Mouse (Mus musculus): ENCODE data around the gene Mecp2. TPM values are rescaled to one million over a fixed set of nuclear protein-coding genes. Genes with fewer than 3 reads are reported as not detected.

Gene Mecp2
- polyA plus RNA-seq, 1 experiment from 2014 or later, result 10.0 TPM

DNA sequence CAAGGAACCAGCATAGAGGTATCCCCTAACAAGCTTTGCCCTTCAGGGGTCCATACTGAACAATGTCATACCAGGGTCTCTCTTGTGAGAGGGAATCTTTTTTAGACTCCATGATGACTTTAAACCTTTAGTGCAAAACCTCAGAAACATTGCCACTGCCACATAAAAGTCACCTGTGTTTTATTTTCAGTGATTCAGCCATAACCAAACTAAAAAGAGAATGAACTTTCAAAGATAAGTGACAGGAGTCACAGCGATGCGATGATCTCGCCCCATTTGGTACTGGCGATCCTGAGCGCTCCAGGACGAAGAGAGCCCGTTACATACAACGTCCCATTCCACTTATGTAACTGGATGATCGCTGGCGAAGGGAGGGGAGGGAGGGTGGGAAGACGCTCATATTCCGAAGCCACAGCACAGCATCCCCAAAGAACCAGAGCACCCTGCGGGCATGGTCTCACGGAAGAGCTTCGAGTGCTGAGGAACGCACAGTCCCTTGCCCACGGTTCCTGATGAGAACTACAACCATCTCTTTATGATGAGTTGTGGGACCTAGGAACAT is 50.8 kb downstream of the Mecp2 start:
- Histone ChIP-seq H3K27me3 (replicated peaks; ENCODE audit: insufficient read depth, low read length) (no peaks in the 10 kb centered on the region), H3K36me3 (ENCODE audit: insufficient read depth, low read length) (no peaks in the 10 kb centered on the region), H3K4me3 (ENCODE audit: low read depth, low read length) (peak overlapping the region; percentile 59), H3K9ac (replicated peaks; ENCODE audit: low read depth) (peak overlapping the region; percentile 62; the same call in 1 of the 2 replicates), H3K4me2 (replicated peaks; ENCODE audit: low read depth, low read length) (peak overlapping the region; percentile 61), H3K27ac (ENCODE audit: low read length) (peak overlapping the region; percentile 91), H3K9me3 (ENCODE audit: low read length) (no peaks in the 10 kb centered on the region), H3K4me1 (ENCODE audit: insufficient read depth, low read depth, low read length) (no peaks in the 10 kb centered on the region)
- ATAC-seq (no peak), DNase-seq (ENCODE audit: low spot score) (no peak)
- TF ChIP-seq CTCF (IDR thresholded peaks at IDR 0.05) (no peak), EP300 (IDR thresholded peaks at IDR 0.05) (no peak)
- WGBS, result 18% methylated on average over 17 of the region's 17 CpGs

DNA sequence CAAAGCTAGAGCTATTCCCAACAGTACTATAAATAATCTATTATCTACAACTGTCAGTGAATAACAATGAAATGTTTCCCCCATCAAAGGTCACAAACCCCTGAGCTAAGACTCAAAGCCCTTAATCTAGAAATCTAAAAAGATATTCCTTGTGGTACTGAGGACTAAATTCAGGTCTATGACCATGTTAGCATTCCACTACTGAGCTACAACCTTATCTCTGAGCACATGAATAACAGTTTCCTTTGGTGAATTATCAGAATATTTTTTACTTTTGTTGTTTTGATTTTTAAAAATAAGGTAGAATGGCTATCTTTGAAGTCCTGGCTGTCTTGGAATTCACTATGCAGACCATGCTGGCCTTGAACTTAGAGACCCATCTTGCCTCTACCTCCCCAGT is 64.4 kb downstream of the Mecp2 start:
- H3K9me3 ChIP-seq (ENCODE audit: low read length), result no peaks in the 10 kb centered on the region
- H3K4me1 ChIP-seq (ENCODE audit: insufficient read depth, low read depth, low read length), result no peaks in the 10 kb centered on the region
- no peaks in the 10 kb centered on the region for H3K36me3 ChIP-seq (ENCODE audit: insufficient read depth, low read length)
- ATAC-seq, result no peak
- no peak overlapping the region for H3K27ac ChIP-seq (ENCODE audit: low read length)
- H3K27me3 ChIP-seq (replicated peaks; ENCODE audit: insufficient read depth, low read length), result no peaks in the 10 kb centered on the region
- no peak for DNase-seq (ENCODE audit: low spot score)
- H3K9ac ChIP-seq (replicated peaks; ENCODE audit: low read depth), result no peak overlapping the region
- TF ChIP-seq CTCF (IDR thresholded peaks at IDR 0.05), result no peak
- TF ChIP-seq EP300 (IDR thresholded peaks at IDR 0.05), result no peak
- H3K4me3 ChIP-seq (ENCODE audit: low read depth, low read length), result no peak overlapping the region
- no peak overlapping the region for H3K4me2 ChIP-seq (replicated peaks; ENCODE audit: low read depth, low read length)

DNA sequence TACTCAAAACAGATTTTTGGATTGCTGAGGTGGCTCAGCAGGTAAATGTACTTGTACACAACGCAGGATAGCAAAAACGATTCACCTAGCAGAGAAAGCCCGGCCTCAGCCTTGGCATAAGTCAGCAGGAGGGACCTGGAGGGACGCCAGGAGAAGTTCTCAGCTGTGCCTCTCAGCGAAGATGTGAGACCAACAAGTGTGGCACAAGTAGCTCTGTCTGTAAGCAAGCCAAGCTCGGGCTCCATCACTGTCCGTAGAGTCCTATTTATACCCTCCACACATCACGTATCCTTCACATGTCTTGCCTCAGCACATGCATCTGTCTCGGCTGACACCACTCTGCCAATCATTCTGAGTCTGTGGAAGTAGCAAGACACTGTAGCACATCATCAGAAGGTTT is 67.3 kb downstream of the Mecp2 start:
- H3K9me3 ChIP-seq (ENCODE audit: low read length), result no peaks in the 10 kb centered on the region
- no peaks in the 10 kb centered on the region for H3K36me3 ChIP-seq (ENCODE audit: insufficient read depth, low read length)
- TF ChIP-seq CTCF (IDR thresholded peaks at IDR 0.05) (no peak), EP300 (IDR thresholded peaks at IDR 0.05) (no peak)
- H3K4me2 ChIP-seq (replicated peaks; ENCODE audit: low read depth, low read length), result no peak overlapping the region
- no peak overlapping the region for H3K4me3 ChIP-seq (ENCODE audit: low read depth, low read length)
- 71% methylated on average over 9 of the region's 9 CpGs for WGBS
- no peaks in the 10 kb centered on the region for H3K4me1 ChIP-seq (ENCODE audit: insufficient read depth, low read depth, low read length)
- H3K27ac ChIP-seq (ENCODE audit: low read length), result no peak overlapping the region
- ATAC-seq (no peak), DNase-seq (ENCODE audit: low spot score) (no peak)
- H3K9ac ChIP-seq (replicated peaks; ENCODE audit: low read depth), result no peak overlapping the region
- no peaks in the 10 kb centered on the region for H3K27me3 ChIP-seq (replicated peaks; ENCODE audit: insufficient read depth, low read length)

DNA sequence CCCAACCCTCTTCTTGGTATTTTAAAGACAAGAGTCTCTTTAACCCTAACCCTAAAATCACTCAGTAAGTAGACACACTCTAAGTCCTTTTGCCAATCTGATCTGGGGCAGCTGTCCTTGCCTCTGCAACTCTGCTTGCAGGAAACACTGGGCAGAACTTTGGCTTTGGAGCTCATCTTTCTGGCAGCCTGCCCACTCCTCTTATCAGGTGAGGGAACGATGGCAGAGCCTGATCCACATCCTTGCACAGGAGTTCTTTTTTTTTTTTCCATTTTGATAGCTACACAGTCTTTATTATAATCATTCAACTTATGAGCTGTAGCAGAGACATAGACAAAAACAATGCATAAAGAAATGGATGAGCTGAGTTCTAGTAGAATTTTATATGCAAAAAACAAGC is 90.1 kb downstream of the Mecp2 start:
- TF ChIP-seq EP300 (IDR thresholded peaks at IDR 0.05) (no peak), CTCF (IDR thresholded peaks at IDR 0.05) (no peak)

GRCm38 (mm10) chrX:74037702-74038375 is 97.3 kb downstream of the Mecp2 start:
- TF ChIP-seq EP300 (IDR thresholded peaks at IDR 0.05), result no peak
- ATAC-seq, result no peak
- Histone ChIP-seq H3K4me1 (ENCODE audit: insufficient read depth, low read depth, low read length) (no peaks in the 10 kb centered on the region), H3K27me3 (replicated peaks; ENCODE audit: insufficient read depth, low read length) (no peaks in the 10 kb centered on the region), H3K27ac (ENCODE audit: low read length) (no peak overlapping the region), H3K36me3 (ENCODE audit: insufficient read depth, low read length) (no peaks in the 10 kb centered on the region), H3K4me2 (replicated peaks; ENCODE audit: low read depth, low read length) (no peak overlapping the region), H3K4me3 (ENCODE audit: low read depth, low read length) (no peak overlapping the region), H3K9ac (replicated peaks; ENCODE audit: low read depth) (no peak overlapping the region), H3K9me3 (ENCODE audit: low read length) (no peaks in the 10 kb centered on the region)
- no peak for DNase-seq (ENCODE audit: low spot score)
- 64% methylated on average over 5 of the region's 5 CpGs for WGBS

More for the DNA sequence above, 90.1 kb downstream of the Mecp2 start:
- Histone ChIP-seq H3K9me3 (ENCODE audit: low read length) (no peaks in the 10 kb centered on the region), H3K4me3 (ENCODE audit: low read depth, low read length) (no peak overlapping the region), H3K4me1 (ENCODE audit: insufficient read depth, low read depth, low read length) (no peaks in the 10 kb centered on the region), H3K4me2 (replicated peaks; ENCODE audit: low read depth, low read length) (no peak overlapping the region), H3K36me3 (ENCODE audit: insufficient read depth, low read length) (no peaks in the 10 kb centered on the region), H3K27ac (ENCODE audit: low read length) (no peak overlapping the region), H3K9ac (replicated peaks; ENCODE audit: low read depth) (no peak overlapping the region), H3K27me3 (replicated peaks; ENCODE audit: insufficient read depth, low read length) (no peaks in the 10 kb centered on the region)
- WGBS, result 38% methylated on average over 1 of the region's 1 CpGs
- ATAC-seq, result no peak
- DNase-seq (ENCODE audit: low spot score), result no peak

DNA sequence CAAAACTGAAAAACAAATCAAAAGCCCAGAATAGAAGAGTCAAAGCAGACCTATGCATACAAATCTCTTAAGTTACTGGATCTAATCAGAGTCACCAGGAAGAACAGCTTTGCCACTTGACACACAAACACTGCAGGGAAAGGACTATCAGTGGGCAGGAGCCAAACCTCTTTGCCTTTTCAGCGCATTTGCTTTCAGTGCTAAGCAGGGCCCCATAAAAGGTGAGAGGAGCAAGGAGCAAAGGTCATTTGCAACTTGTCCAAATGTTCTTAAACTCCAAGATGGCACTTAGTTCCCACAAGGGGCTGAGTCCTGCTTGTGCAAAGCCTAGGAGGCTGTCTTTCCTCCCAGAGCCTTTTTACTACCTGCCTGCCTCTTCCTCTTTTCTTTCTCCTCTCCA is 105.2 kb downstream of the Mecp2 start:
- H3K27ac ChIP-seq (ENCODE audit: low read length), result no peak overlapping the region
- 60% methylated on average over 1 of the region's 1 CpGs for WGBS

More for the DNA sequence above, 105.2 kb downstream of the Mecp2 start:
- no peaks in the 10 kb centered on the region for H3K4me1 ChIP-seq (ENCODE audit: insufficient read depth, low read depth, low read length)
- no peak overlapping the region for H3K4me2 ChIP-seq (replicated peaks; ENCODE audit: low read depth, low read length)
- ATAC-seq (no peak), DNase-seq (ENCODE audit: low spot score) (no peak)
- TF ChIP-seq CTCF (IDR thresholded peaks at IDR 0.05) (no peak), EP300 (IDR thresholded peaks at IDR 0.05) (no peak)
- H3K9me3 ChIP-seq (ENCODE audit: low read length), result no peaks in the 10 kb centered on the region
- H3K9ac ChIP-seq (replicated peaks; ENCODE audit: low read depth), result no peak overlapping the region
- no peaks in the 10 kb centered on the region for H3K36me3 ChIP-seq (ENCODE audit: insufficient read depth, low read length)
- no peaks in the 10 kb centered on the region for H3K27me3 ChIP-seq (replicated peaks; ENCODE audit: insufficient read depth, low read length)
- H3K4me3 ChIP-seq (ENCODE audit: low read depth, low read length), result no peak overlapping the region

Data from lung, postnatal 0 days (tissue).